Mouse (Mus musculus) monocyte, adult 5-6 weeks (primary cell): ENCODE results near the gene Magi3. TPM values are rescaled to one million over a fixed set of nuclear protein-coding genes. Genes with fewer than 3 reads are reported as not detected.

Experiments used
- ATAC-seq: fragments of 153-309, 156-312 bp; replicated peaks from 2 replicates; pipeline ENCODE4 v1.8.0; 2017; ENCODE audit warnings: mild to moderate bottlenecking; ENCODE audit not compliant: low TSS enrichment, insufficient number of reproducible peaks, severe bottlenecking, poor library complexity, low FRiP score
- total RNA-seq: library from RNA; stranded (forward); fragments of 200-1000, 200-491, 200-594 nt; gene quantifications from 3 replicates; pipeline ENCODE4 v1.2.3, GENCODE M21; 2017

The Magi3 gene
- total RNA-seq, 1 experiment from 2014 or later = 2.0 TPM

DNA sequence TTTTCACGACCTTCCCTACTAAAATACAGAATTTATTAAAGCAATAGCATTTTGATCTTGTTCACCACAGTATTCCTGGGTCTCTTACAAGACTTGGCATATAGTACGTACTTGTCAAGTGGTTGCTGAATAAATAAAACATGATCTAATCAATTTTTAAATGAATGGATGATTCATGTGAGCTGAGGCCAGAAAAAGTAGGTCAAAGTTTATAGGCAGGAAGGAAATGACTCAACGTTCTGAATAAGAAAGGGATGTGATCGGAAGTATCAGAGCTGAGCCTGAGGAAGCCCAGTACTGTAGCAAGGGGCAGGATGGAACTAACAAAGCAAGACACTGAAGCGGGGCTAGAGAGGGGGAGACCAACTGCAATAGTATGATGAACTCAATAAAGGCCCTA lies 127.4 kb downstream of the Magi3 start:
- no peak for ATAC-seq

DNA sequence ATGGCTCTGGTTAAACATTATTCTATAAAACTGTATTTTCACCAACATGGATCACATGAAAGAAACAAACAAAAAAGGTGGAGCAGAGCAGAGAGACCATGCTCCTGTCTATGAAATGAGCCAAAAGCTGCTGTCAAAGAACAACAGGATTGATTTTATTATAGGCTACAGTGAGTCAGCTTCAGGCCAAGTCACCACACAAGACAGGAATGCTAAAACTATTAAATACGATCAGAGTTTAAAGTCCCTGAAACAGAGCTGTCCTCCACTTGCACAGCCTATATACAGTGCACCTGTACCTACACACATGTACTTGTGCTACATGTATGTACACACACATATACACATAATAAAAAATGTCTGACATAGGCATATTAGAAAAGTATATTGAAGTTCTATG lies 138.1 kb downstream of the Magi3 start:
- ATAC-seq = no peak

DNA sequence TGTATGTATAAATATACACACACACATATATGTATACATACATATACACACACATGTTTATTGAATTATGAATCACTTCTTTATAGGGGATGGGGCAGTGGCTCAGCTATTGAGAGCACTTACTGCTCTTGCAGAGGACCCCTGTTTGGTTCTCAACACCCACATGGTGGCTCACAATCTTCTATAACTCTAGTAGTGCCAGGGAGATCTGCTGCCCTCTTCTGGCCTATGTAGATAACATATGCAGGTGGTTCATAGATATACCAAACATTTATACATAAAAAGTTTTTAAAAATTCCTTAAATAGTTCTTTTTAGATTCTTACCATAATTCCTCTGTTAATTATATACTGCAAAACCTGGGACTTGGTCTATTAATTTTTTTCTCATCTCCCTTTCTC lies 141.4 kb downstream of the Magi3 start:
- ATAC-seq = no peak

DNA sequence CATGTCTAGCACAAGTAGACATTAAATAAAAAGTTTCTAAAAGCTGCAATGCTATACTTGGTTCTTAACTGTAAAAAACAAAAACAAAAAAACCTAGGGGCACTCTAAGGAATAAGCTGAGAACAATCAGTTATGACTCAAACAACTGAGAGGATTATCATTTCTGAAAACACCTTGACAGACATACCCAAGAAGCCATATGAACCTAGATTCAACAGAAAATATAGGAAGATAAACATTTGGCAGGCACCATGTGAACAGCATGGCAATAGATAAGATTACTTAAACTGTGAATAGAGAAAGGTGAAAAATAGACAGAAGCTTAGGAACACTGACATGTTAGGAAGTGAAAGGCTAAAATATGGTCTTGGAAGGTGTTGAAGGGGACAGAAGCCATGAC lies 150.8 kb downstream of the Magi3 start:
- ATAC-seq = no peak

DNA sequence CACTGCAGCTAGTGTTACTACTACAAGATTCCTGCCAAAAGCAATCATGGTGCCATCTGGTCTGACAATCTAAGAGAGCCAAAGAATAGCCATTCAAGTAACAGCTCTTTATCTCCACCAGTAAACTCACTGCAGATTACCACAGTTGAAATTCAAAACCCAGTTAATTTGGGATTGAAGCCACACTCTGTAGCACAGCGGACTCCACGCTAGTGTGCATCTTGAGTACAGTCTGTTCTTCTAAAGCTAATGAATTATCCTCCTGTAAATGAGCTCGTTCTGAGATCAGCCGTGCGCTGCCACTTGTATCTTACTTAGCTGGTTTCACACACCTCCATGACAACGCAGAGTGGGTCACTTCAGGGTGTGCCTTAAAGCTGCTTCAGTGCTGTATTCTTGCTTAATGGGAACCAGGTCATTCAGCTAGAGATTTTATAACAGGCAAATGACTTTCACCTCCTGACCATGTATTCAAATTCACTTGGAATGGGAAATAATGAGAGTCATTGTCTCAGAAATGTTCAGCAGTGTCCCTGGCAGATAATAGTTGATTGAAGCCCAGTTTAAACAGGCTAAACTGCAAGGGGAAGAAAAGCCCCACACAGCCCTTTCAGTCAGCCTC lies 161.1 kb downstream of the Magi3 start:
- ATAC-seq = no peak

DNA sequence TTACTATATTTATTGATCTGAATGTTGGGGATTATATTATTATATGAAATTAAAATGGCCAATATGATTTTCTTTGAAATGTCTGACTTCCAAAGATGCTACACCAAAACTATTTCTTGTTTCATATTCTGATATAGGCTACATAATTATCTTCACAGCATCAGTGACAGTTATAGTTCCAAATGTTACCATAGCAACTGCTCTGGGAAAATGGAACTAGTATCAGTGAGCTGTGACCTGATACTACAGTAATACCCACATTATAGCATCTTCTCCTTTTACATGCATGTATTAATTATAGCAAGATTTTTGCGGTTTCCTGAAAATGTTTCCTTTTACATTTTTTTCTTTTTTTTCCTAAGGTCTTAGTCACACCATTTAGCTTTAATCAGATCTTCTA lies 187.4 kb downstream of the Magi3 start:
- ATAC-seq = no peak

DNA sequence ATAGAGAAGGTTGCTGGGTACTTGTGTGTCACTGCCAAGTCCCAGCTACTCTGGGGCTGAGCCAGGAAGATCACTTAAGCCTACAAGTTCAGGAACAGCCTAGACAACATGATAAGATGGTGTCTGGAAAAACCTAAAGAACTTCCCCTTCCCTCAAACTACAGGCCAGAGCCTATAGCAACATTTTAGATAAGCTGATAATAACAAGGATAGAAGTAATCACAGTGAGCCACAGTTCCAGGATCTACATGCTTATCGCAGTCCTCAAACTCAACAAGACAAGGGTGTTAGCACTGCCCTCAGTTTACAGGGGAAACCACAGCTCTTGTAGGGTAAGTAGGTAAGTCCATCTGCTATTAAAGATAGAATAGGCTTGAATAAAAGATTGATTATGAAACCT lies 188.1 kb downstream of the Magi3 start:
- ATAC-seq = no peak

DNA sequence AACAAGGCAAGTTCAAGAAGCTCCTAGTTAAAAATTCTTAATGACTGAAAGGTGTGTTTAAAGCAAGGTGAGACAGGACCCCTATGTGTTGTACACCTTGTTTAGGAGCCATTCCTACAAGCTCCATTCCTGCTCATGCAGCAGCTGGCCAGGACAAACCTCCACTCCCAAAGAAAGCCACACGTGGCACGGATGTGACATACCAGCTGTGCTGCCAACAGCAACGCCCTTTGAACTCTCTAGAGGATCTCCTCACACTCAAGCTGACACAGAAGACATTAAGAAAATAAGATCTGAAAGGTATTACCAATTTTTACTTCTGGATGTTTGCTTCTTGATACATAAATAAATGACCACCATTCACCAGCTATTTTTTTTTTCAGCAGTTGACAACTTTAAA lies 193.2 kb downstream of the Magi3 start:
- ATAC-seq = no peak

DNA sequence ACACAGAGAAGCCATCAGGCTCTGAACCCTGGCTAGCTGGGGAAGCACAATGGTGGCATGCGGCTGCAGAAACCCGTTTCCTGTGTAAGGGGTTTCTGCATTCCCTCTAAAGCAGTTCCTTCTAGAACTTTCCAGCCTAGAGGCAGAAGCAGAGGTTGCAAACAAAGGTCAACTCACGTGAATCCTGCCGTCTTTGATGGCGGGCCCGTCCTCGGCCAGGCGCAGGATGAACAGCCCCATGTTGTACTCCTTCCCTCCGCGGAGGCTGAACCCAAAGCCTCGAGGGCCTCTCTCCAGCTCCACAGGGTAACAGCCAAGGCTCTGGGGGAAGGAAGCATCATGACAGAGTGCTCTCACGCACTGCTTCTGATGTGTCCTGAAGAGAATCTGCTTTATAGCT lies 200.1 kb downstream of the Magi3 start:
- no peak for ATAC-seq

DNA sequence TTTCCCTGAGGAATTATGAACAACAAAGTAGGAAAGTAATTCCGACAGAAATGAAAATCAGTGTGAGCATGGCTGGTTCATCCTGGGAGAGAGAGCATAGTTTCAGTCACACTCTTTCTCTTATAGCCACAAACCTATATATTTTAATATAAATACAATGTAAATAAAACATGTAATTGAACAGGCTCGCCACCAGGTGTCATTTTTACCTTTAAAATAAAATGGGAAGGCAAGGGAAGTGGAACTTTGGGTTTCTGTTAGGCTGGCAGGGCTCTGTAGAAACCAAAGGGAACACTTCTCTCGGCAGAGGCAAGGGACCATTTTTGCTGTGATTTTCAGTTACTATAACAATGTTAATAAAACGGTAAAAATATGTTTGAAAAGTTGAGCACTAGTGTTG lies 200.7 kb downstream of the Magi3 start:
- ATAC-seq = no peak

DNA sequence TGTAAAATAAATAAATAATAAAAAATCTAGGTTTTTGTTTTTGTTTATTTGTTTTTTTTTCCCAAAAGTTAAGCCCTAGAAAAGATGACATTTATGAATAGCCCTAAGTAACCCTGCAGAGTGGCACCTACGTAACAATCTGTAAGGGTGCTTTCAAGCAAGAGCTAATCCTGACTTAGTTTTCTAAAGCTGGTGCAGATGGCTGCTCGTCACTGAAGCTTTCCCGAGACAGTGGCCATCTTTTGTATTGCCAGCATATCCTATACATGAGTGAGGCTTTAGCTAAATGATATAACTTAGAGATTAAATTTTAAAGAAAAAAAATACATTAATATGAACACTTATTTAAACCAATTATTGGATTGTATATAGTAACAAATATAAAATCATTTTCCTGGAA lies 202.2 kb downstream of the Magi3 start:
- no peak for ATAC-seq

DNA sequence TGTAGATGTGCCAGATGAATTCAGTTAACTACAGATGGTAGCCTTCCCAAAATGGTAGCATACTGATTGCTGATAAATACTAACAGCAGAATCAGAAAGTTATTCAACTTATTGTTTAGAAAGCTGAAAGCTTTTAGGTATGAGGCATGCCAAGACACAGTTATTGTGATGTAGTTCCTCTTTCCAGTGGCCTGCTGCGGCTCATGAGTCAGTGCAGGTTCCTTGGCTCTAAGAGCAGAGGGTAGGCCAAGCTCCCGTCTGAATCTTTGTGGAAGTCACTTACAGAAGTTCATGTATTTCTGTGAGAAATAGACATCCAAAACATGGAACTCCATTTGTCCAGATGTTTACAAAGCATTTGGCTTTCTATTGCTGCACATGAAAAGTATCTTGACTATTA lies 208.2 kb downstream of the Magi3 start:
- ATAC-seq = no peak

DNA sequence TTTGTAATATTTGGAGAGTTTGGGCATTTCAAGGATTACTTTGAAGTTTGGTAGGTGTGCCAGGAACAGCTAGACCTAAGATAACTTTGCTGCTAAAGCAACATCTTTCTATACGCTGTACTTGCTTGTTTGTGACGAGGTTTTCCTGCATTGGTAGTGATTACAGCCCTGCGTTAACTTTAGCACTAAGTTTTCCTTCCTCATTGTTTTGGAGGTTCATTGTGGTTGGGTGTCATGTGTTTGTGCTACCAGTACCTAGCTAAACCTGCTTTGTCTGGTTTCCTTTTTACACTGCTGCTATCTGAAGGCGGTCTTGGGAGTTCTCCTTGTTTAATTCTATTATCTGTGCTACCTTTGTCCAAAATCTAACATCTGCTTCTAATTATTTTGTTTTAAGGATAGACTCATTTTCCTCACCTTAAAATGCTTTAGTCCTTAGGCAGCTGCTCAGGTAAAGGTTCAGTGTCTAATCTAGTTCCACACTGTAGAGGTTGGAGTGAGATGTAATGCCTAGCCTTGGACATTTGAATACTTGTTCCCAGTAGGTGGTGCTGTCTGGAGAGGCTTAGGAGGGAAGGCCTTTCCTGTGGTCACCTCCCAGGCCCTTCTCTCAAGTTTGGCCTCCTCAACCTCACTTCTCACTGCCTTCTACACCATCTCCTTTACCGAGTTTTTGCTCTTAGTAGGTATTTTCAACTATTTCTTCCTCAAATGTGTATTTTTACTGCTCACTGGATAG lies 210.1 kb downstream of the Magi3 start:
- ATAC-seq = no peak

DNA sequence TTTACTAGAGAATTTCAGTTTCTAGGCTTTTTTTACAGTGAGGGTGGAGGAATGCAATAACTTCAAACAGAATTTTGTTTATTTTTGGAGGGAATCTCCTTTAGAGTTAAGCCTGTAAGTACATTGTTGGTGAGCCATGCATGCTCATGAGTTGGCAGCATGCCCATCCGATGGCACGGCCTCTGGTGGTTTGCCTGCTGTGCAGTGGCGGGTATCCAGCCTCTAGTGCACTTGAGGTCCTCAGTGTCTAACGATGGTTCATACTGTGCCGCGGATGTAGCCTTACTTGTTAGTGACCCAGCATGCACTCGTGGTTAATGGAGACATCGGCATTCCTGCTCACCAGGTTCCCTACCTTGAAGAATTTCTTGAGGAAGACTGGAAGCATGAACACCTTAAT lies 212.7 kb downstream of the Magi3 start:
- ATAC-seq = no peak

DNA sequence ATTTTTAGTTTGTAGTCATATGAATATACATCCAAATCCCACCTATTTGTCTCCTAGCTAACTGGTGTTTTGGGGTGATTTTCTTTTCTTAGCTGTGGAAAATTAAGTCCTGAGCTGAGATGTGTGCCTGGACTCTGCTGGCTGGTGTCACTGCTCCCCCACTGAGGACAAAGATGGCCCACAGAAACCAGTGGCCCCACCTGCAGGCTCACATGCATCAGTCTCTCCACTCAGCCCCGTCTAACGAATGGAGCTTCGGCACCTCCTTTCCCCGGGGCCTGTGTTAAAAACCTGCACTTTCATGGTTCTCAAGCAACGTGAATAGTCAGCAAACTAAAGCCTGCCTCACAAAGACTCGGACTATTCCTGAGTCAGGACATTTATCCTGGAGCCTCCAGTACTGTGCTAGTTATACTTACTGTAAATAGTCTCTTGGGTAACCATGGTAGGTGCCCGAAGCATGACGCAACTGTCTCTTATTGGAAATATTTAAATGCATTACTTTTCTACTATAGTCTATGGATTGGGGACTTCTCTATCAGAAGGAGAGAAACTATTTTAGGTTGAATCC lies 213.2 kb downstream of the Magi3 start:
- ATAC-seq = no peak

DNA sequence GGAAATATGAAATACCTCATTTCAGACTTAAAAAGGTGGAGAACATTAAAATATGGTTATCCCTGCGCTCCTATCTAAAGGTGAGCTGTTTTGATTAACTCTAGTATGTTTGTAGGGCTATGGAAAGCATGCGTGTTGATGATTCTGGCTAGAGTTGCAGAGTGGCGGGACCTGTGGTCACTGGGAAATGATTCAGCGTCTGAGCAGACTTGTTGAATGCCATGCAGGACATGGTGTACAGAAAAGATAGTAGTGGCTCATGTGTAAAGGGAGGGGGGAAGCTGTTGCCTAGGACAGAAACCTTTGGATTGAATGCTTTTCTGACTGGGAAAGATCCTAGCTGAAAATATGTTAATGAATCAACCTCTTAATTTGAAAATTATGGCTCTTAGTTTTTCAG lies 221.4 kb downstream of the Magi3 start:
- no peak for ATAC-seq

DNA sequence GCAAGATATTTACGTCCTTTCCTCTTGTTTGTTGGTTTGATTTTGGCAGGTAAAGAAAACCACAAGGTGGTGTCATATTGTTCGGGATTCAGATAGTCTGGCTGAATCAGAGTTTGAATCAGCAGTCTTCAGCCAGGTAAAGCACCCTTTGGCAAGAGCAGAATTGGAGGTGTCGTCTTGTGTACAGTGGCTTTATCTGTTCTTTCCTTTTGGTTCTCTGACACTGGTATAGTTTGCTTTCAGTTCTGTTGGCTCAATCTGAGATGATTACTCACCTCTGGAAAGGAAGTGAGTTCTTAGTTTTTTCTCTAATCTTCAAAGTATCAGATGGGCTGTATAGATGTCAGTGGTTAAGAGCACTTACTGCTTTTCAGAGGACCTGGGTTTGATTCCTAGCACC lies 228.9 kb downstream of the Magi3 start:
- no peak for ATAC-seq

DNA sequence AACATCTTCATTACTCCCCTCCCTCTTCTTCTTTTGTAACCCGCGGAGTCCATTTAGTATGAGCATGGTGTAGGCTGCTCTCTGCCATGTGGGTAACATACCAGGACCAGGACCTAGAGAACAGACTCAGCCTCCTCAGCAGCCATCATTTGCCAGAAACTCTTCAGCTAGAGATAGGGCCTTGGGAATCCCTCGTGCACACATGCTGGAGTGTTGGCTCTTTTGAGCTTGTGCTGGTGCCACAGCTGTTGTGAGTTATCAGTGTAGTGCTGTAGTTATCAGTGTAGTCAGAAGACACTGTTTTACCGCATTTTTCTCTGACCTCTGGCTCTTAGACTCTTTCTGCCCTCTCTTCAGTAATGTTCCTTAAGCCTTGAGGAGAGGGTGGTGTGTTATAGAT lies 230.8 kb downstream of the Magi3 start:
- no peak for ATAC-seq

DNA sequence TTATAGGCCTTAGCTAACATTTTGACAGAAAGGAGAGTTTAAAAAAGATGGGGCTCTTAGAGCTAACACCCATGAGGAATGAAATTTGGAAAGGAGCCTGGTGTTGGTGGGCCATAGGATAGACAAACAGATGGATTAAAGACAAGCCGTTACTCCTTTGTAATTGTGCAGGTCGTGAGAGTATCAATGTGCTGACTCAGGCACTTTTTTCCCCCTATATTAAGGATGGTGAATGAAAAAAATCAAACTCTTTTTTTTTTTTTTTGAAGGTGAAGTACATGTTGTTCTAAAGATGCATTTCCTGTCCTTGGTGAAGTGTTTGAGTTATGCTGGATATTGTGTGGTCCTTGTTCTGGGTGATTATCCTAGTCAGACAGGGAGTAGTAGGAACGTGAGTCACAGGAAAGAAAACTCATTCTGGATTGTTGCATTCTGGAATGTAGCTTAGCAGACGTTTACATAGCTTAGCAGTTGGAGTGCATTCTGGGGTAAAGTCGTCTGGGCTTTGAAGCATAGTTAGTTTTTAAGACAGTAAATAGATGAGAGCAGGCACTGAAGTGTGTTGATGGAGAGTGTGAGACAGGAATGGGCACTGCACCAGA lies 232.2 kb downstream of the Magi3 start:
- no peak for ATAC-seq

DNA sequence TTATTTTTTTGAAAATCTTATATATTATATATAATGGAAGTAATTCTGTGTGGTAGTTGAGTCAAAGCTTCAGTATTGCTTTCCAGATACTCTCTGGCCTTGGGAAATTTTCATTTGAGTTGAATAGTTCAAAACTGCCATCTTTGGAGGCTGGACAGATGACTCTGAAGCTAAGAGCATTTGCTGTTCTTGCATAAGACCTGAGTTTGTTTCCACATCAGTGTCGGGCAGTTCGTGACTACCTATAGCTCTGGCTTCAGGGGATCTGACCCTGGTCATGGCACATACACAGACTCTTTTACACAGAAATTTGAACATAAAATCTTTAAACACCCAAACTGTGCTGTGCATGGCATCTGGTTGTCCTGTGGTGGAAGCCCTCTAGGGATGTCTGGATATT lies 235.0 kb downstream of the Magi3 start:
- no peak for ATAC-seq
